Mouse (Mus musculus) gastrocnemius, adult 2 months (tissue): ENCODE results near the gene Ryr1. TPM values are rescaled to one million over a fixed set of nuclear protein-coding genes. Genes with fewer than 3 reads are reported as not detected.

Source experiments
- DNase-seq: peaks from one replicate; pipeline ENCODE4 v3.0.0; 2022
- H3K27ac ChIP-seq: fragments of 200-600 bp; 2 replicates; pipeline ENCODE4 v1.8.1; 2022; ENCODE audit warnings: mild to moderate bottlenecking
- H3K4me3 ChIP-seq: fragments of 200-600 bp; 2 replicates; pipeline ENCODE4 v1.8.1; 2022; ENCODE audit warnings: mild to moderate bottlenecking, moderate library complexity
- CTCF ChIP-seq: fragments of 200-600 bp; IDR thresholded peaks from 2 replicates; pipeline ENCODE4 v1.8.1; 2022; ENCODE audit warnings: antibody characterized with exemption, mild to moderate bottlenecking, moderate library complexity
- intact Hi-C: fragments of 180-260 bp; cut with DNase I; formaldehyde crosslinking; loops from one replicate; pipeline ENCODE4 v1.15.1; 2025
- total RNA-seq, 2 experiments: library from RNA; stranded (reverse); gene quantifications; 2 replicates each; pipeline ENCODE4 v1.2.3; 2021

Ryr1 gene
- total RNA-seq, 2 experiments from 2014 or later = 1,499 to 2,077 TPM

DNA sequence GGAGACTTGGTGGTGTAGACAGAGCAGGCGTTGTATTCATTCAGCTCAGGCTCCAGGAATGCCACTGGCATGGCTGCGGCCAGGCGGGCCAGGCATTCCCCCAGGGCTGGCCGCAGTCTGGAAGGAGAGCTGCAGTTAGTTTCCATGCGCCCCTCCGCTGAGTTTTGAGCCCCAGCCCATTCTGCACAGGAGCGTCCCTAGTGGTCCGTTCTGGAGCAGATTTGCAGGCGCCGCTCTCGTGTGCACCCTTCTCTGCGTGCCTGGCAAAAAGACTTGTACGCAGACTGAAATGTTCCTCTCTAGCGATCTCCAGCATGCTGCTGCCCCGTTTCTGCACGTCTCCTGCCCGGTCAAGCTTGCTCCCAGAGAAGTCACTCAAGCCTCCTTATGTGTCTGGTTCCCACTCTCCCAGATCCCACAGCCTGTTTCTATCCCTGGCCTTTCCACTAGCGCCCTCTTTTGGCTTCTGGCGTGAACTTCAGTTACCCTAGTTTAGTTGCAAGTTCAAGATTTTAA lies 63.4 kb downstream of the Ryr1 start:
- peak; percentile 59 for TF ChIP-seq CTCF
- DNase-seq = no peak
- peak overlapping the region; percentile 3; the same call in 1 of the 2 replicates for H3K27ac ChIP-seq
- no peak overlapping the region for H3K4me3 ChIP-seq
- intact Hi-C loops = no loop called here

DNA sequence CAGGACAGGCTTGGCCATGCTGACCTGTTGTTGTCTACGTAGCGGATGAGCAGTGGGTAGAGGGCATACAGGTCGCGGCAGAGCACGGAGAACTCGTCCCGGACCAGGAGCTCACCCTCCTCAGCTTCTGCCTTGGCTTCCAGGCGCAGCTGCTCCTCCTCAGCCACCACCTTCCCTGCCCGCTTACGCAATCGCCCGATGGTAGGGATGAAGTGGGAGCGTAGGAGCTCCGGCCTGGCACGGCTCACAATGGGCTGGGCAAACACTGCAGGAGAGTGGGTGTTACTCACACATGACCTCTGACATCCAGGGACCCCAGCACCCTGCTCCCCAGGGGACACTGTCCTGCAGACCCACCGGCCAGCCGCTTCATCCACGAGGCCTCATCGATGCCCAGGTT lies 65.5 kb downstream of the Ryr1 start:
- Histone ChIP-seq H3K4me3 (no peak overlapping the region), H3K27ac (no peak overlapping the region)
- intact Hi-C loops = no loop called here
- peak; percentile 59 for DNase-seq
- TF ChIP-seq CTCF = no peak

DNA sequence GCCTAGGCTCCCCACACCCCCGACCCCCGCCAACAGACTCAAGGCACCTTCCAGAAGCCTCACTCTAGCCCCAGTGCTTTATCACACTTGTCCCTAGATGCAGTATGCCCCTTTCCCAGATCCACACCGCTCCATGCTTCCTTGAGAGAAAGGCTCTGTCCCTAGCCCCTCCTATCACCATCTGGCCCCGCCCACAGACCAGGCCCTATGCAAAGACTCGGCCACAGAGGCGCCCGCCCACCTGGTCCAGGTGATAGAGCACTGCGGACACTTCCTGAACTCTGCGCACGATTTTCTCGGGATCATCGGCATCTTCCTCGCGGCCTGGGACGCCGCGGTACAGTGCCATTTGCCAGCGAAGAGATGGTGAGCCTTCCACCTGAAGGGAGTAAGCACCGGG lies 72.2 kb downstream of the Ryr1 start:
- intact Hi-C loops = no loop called here
- no peak overlapping the region for H3K27ac ChIP-seq
- no peak overlapping the region for H3K4me3 ChIP-seq
- DNase-seq = no peak
- TF ChIP-seq CTCF = no peak

DNA sequence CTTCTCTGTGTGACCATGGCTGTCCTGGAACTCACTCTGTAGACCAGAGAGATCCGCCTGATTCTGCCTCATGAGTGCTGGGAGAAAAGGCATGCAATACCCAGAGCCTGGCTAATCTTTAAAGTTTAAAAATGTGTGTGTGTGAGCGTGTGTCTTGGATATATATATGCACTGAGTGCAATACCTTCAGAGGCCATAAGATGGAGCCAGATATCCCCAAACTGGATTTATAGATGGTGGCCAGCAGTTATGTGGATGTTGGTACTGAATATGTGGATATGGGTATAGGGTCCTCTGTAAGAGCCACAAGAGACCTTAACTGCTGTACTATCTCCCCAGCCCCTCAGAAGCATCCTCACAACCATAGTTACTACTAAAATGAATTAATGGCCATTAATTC lies 74.2 kb downstream of the Ryr1 start:
- TF ChIP-seq CTCF = peak; percentile 69
- no peak overlapping the region for H3K27ac ChIP-seq
- intact Hi-C loops = no loop called here
- H3K4me3 ChIP-seq = no peak overlapping the region
- no peak for DNase-seq

DNA sequence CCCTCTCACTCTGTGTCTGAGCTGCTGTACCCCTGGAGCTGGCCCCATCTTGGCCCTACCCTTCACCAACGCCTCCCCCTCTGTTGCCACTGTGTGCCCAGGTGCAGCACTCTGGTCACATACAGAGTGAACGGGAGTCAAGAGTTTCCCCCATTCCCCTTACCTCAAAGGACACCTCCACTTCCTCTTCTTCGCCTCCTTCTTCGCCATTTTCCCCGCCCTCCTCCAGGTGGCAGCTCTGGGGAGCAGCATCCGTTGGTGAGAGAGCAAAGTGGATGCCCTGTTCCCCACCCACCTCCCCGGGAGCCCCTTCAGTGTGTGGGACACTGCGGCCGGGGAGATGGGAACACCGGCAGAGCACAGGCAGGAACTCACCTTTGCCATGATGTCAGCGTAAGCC lies 76.4 kb downstream of the Ryr1 start:
- DNase-seq = no peak

DNA sequence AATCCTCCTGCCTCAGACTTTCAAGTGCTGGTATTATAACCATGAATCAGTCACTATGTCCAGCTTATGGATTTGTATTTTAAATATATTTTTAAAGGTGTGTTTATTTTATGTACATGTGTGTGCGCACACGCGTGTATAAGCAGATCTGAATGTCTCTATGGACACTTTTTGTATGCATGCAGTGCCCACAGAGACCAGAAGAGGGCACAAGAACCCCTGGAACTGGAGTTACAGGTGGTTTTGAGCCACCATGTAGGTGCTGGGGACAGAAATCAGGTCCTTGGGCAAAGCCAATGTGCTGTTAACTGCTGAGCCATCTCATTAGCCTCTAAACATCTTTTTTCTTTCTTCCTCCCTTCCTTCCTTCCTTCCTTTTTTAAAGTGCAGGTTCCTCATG lies 76.9 kb downstream of the Ryr1 start:
- Histone ChIP-seq H3K4me3 (no peak overlapping the region), H3K27ac (no peak overlapping the region)
- DNase-seq = no peak
- intact Hi-C loops = no loop called here
- peak; percentile 58 for TF ChIP-seq CTCF

More for the DNA sequence above, 76.4 kb downstream of the Ryr1 start:
- Histone ChIP-seq H3K27ac (no peak overlapping the region), H3K4me3 (no peak overlapping the region)
- intact Hi-C loops = no loop called here
- no peak for TF ChIP-seq CTCF

DNA sequence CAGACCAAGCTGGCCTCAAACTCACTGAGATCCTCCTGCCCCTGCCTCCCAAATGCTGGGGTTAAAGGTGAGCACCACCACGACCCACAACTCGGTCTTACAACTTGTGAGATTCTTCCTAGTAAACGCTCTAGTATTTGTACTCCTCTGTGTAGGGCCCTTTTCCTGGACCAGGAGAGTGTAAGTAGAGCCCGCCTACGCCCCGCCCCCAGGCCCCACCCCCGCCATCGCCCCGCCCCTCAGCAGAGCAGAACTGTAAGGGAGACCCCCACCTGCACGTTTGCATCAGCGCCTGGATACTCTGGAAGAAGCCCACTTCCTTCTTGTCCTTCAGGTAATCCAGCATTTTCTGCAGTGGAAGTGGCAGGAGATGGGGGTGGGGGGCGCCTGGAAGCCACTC lies 78.4 kb downstream of the Ryr1 start:
- Histone ChIP-seq H3K4me3 (no peak overlapping the region), H3K27ac (no peak overlapping the region; the same call in 1 of the 2 replicates)
- TF ChIP-seq CTCF = no peak
- no peak for DNase-seq
- intact Hi-C loops = no loop called here

DNA sequence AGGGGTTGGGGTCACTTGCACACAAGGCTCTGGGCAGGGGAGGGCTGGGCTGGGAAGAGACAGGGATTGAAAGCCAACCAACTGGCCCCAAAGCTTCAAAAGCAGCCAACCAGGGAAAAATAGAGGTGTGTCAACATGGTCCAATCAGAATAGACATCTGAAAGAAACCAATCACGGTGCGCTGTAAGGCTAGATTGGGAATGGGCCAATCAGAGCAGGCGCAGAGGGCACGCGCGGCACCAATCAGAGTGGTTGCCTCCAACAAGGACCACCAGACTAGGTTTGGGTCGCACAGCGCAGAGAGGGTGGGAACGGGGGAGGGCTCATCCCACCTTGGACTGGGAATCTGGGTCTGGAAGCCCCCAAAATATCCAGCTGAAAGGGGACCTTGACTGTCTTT lies 80.7 kb downstream of the Ryr1 start:
- no peak overlapping the region for H3K4me3 ChIP-seq
- TF ChIP-seq CTCF = no peak
- H3K27ac ChIP-seq = peak overlapping the region; percentile 73
- intact Hi-C loops = no loop called here
- no peak for DNase-seq

DNA sequence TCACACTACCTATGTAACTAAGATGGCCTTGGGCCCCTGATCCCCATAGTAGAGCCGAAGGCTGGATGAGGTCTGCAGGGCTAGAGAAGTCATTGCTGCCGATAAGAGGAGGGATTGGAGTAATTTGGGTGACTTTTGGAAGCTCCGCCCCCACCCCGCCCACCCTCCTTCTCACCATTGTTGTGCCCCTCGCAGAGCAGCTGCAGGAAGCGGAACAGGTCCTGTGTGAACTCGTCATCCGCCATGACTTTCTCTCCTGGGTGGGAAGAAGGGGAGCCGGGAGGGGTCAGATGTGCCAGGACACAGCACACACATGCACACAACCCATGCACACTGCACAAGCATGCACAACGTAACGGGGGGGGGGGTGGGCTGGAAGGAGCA lies 81.3 kb downstream of the Ryr1 start:
- intact Hi-C loops = no loop called here
- no peak for DNase-seq
- peak overlapping the region; percentile 50 for H3K4me3 ChIP-seq
- H3K27ac ChIP-seq = peak overlapping the region; percentile 73
- no peak for TF ChIP-seq CTCF

DNA sequence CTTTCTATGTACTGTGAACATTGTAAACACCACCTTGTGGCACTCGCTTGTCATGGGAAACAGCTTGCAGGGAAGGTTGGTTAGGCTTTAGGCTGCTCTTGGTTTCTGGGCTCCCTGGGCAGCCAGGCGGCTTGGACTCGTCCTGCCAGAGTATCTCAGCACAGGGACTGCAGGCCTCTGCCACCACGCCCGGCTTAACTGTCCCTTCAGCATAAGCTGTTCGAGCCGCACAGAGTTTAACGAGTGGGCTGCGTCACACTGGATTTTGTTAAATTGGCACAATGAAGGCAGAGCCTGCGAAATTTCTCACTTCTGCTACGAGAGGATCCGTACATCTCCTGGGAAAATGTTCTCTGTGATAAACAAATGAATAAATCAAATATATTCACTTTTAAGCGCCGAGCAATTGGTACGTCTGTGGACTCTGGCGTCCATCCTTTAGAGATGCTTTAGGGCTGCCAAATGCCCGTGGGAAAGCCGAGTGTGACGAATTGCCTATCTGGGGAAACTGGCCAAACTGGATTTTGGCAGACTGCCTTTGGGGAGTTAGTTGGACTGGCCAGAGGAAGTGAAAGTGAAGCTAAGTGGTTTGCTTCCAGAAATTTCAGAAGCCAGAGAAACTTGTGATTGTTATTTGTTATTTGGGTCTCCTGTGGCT lies 81.8 kb downstream of the Ryr1 start:
- Histone ChIP-seq H3K4me3 (peak overlapping the region; percentile 50), H3K27ac (peak overlapping the region; percentile 73)
- TF ChIP-seq CTCF = no peak
- intact Hi-C loops = no loop called here
- DNase-seq = peak; percentile 86

DNA sequence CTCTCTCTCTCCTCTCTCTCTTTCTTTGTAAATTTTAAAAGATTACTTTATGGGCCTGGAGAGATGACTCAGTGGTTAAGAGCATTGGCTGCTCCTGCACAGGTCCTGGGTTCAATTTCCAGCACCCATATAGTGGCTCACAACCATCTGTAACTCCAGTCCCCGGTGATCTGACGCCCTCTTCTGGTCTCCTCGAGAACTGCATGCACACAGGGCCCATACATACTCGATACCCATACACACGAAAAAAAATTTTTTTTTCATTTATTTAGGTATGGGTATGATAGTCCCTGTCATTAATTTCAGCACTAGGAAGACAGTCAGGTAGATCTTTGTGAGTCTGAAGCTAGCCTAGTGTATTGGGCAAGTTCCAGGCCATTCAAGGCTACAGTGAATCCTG lies 83.8 kb downstream of the Ryr1 start:
- Histone ChIP-seq H3K4me3 (no peak overlapping the region), H3K27ac (no peak overlapping the region; the same call in 1 of the 2 replicates)
- intact Hi-C loops = no loop called here
- TF ChIP-seq CTCF = peak; percentile 47
- DNase-seq = no peak

DNA sequence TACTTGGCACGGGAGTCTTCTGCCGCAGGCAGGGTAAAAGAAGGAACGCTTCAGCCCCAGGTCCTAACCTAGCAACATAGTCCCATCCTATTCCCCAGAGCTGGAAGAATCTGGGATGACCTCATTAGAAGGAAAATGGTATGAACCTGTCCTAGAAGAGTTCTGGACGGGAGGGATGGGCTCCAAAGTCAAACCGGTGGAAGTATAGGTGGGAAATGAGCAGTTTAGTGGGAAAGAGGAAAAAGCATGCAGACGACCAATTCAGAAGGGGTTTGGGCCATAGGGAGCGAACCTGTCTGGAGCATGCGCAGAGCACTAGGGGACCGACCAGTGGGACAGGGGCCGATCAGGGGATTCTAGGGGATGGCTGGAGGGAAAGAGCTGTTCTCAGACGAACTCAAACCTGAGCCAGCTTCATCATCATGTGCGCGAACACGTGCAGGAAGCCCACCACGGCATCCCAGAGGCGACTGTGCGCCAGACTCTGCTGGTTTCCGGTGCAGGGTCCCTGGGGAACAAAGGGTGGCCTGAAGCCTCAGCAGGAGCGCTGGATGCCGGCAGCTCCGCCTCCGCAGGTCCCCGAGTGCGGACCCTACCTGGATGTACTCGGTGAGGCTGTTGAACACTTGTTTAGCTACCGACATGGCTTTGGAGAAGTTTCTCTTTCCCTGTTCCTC lies 84.9 kb downstream of the Ryr1 start:
- no peak for TF ChIP-seq CTCF
- intact Hi-C loops = loop anchor here (10.0 kb wide), 1 partner anchor 255 kb away; the partner anchor contains the start of gene Rinl
- H3K4me3 ChIP-seq = peak overlapping the region; percentile 53
- no peak for DNase-seq
- peak overlapping the region; percentile 43 for H3K27ac ChIP-seq

DNA sequence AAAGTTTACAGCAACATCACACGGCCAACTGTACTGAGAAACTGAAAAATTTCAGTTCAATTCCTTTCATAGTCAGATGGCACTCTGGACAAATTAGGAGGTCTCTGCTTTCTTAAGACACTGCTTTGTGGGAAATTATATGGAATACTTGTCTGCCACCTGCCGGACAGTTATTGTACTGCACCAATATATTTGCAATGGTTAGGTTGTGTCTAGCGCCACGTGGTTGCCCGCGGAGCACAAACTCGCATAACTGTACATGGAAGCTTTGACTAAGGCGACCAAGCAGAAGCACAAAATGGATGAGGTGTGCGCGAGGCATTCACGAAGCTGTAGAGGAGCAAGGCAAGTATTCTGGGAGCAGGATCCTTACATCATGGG lies 85.4 kb downstream of the Ryr1 start:
- Histone ChIP-seq H3K27ac (peak overlapping the region; percentile 43), H3K4me3 (peak overlapping the region; percentile 53)
- DNase-seq = peak; percentile 76
- intact Hi-C loops = loop anchor here (10.0 kb wide), 1 partner anchor 255 kb away; the partner anchor contains the start of gene Rinl
- TF ChIP-seq CTCF = peak; percentile 74
